Mouse (Mus musculus) kidney, adult 10 weeks (tissue): ENCODE data around the gene Diras1. TPM values are rescaled to one million over a fixed set of nuclear protein-coding genes. Genes with fewer than 3 reads are reported as not detected.

ENCODE experiments used
- polyA plus RNA-seq: library from polyadenylated mRNA; stranded (reverse); fragments of 350-450 nt; fragmentation: Illumina TruSeq; extraction: RNeasy Lipid Tissue Mini Kit (QIAGEN cat#74804); gene quantifications from one replicate; pipeline ENCODE4 v1.2.3, GENCODE M21; 2014; ENCODE audit warnings: low read depth, low replicate concordance

Diras1 gene
- polyA plus RNA-seq, result not detected

DNA sequence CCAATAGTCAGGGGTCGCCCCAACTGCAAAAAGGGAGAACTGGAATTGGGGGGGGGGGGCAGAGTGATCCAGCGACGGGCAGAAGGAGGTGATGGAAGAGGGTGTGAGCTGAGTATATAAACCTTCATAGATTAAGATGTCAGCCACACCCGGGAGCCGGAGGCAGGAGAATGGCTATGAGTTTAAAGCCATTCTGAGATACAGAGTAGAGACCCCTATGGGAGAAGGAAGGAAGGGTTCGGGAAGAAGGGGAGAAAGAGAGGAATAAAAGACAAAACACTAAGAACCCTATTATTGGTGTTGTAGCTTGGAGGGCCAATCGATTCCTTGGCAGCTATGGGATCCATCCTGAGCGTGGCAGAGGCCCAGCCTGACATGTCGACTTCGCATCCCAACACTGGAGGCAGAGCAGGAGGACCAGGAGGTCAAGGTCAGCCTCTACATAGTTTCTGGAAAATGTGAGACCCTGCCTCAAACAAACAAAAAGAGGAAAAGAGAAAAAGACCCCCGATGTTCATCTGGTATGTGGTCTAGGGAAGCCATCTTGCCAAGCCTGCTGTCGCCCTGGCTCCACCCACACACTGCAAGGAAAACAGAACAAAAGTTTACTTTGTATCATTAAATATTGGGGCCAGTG is at the start of gene Diras1:
Gene Diras1, minus strand, starts transcription at position 24 of the 637 bp plus-strand sequence.

DNA sequence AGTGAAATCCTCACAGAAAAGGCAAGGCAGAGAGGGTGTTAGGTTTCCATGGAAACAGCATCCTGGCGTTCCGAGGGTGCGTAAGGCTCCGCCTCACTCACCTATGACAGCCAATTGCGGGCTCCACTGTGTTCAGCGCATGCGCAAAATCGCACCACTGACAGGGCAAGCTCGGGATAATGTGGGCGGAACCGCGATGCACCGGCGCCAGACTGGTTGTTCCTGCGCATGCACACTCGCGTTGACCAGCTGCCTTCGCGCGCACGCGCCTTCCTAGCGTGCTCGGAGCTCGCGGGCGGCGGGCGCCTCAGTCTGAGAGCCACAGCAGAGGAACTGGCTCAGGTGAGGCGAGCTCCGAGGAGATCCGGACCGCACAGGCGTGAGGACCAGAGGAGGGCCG is 44.4 kb upstream of the Diras1 start, which contains the start of gene Thop1:
Gene Thop1, plus strand, starts transcription at position 200 of the 400 bp plus-strand sequence.

DNA sequence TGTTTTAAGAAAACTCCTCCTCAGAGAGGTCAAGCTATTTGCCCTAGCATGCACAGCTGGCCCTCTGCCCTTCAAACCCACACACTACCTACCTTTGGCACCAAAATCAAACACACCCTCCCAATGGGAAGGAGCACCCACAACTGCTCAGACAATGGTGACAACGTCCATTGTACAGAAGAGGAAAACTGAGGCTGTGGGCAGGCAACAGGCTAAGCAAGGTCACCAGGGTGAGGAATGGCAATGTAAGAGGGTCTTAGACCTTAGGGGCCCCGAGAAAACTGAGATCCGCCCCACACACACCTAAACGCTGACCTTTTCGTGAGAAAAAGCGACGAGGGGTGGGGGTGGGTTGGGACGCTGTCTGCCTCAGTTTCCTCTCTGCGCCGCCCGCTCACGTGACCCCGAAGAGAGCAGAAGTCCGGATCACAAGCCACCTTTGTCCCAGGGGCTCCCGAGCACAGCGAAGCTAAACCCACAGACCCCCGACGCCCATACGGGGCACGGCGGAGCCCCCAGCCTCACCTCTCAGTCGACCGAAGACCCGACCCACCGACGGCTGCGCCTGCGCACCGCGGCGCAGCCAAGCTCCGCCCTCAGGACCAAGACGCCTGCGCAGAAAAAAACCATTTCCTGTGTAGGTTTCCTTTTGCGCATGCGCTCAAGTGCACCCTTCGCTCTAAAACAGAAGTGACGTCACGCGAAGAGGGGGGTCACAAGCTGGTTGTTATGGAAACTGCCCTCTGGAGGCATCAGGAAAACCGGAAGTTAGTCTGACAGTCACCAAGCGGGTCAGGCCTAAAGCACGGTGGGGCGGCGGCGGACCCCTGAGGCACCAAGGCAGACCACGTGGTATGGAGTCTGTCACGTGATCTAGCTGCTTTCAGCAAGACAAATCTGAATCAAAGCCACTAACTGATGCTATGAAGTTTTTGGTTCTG is 34.4 kb upstream of the Diras1 start, which contains the start of gene Sgta:
Gene Sgta, minus strand, starts transcription at position 579 of the 941 bp plus-strand sequence.

DNA sequence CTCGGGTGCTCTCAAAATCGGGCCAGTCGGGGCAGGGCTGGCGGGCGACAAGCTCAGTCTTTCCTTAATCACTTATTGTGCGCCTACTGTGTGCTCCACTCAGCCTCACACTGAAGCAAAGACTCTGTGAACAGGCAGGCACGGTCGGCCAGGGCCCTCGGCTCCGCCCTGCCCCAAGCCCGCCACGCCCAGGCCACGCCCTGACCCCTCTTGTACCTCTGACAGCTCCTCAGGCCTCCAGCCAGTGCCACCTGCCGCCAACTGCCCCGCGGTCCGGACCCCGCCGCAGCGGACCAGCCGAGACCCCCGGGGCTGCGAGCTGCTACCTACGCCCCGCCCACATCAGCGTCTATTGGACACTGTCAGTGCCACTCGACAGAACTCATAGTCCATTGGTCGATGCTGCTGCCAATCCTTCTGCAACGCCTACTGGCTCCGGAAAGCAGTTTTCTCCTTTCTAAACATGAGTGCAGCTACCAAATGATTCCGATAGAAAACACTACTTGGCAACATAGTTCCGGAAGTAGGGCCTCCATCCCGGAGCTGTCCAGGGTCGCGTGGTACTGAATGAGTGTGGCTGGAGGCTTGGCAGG is 11.6 kb upstream of the Diras1 start, which contains the start of gene Slc39a3:
Gene Slc39a3, minus strand, starts transcription at position 439 of the 593 bp plus-strand sequence.

DNA sequence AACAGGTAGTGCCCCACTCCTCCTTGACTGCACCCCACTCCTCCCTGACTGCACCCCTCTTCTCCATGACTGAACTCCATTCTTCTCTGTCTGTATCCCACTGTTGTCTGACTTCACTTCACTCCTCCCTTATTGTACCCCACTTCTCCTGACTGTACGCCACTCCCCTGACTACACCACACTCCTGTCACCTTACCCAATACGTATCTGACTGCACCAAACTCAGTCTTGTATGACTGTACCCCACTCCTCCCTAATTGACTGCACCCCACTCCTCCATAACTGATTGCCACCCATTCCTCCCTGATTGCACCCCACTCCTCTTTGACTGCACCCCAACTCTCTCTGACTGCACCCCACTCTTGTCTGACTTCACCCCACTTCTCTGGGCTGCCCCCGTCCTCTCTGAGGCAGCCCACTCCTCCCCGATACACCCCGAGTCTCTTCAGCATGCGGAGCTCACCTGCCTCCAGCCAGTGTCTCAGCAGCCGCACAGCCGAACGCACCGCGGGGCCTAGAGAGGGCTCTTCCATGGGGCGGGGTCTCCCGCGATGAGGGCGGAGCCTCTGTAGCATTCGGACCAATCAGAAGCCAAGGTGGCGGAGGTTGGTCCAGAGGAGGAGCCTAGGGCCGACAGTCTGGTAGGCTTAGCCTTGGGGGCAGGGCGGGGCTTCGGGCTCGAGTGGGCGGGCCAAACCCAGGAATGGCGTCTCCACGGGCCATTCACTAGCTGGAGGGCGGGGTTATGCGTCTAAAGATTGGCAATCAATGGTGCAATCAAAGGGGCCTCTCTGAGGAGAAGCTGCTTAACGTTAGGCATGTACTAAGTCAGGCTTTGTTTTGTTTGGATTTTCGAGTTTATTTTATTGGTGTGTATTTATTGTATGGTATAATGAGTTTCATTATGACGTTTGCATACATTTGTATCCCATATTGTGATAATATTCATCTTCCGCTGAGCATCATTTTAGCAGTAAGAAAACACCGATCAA is 10.8 kb downstream of the Diras1 start, which contains the start of gene Gng7:
Gene Gng7, minus strand, starts transcription at position 553 of the 992 bp plus-strand sequence.

Other genes with a start within 250 kb of the Diras1 start
- gene Sf3a2, start 227.5 kb downstream of the Diras1 start, polyA plus RNA-seq, result 2.2 TPM
- 1.5 TPM for gene Plekhj1, start 227.0 kb downstream of the Diras1 start, polyA plus RNA-seq
- gene Amh, start 220.4 kb downstream of the Diras1 start, polyA plus RNA-seq, result not detected
- gene Jsrp1, start 212.2 kb downstream of the Diras1 start, polyA plus RNA-seq, result not detected
- 171 TPM for gene Oaz1, start 199.0 kb downstream of the Diras1 start, polyA plus RNA-seq
- gene Lingo3, start 181.6 kb downstream of the Diras1 start, polyA plus RNA-seq, result not detected
- 3.3 TPM for gene Lsm7, start 170.5 kb downstream of the Diras1 start, polyA plus RNA-seq
- gene Sppl2b, start 170.4 kb downstream of the Diras1 start, polyA plus RNA-seq, result not detected
- gene Tmprss9, start 153.8 kb downstream of the Diras1 start, polyA plus RNA-seq, result not detected
- not detected for gene Timm13, start 124.7 kb downstream of the Diras1 start, polyA plus RNA-seq
- gene Lmnb2, start 107.4 kb downstream of the Diras1 start, polyA plus RNA-seq, result 0.24 TPM
- 2.3 TPM for gene Gadd45b, start 95.6 kb downstream of the Diras1 start, polyA plus RNA-seq
- 1.1 TPM for gene Gng7, start 10.7 kb downstream of the Diras1 start, polyA plus RNA-seq
- gene Slc39a3, start 11.8 kb upstream of the Diras1 start, polyA plus RNA-seq, result 0.28 TPM
- gene Sgta, start 34.5 kb upstream of the Diras1 start, polyA plus RNA-seq, result 0.61 TPM
- gene Thop1, start 44.4 kb upstream of the Diras1 start, polyA plus RNA-seq, result not detected
- not detected for gene Creb3l3, start 73.2 kb upstream of the Diras1 start, polyA plus RNA-seq
- 2.1 TPM for gene Map2k2, start 80.3 kb upstream of the Diras1 start, polyA plus RNA-seq
- gene Zbtb7a, start 109.6 kb upstream of the Diras1 start, polyA plus RNA-seq, result 8.1 TPM
- gene Pias4, start 142.3 kb upstream of the Diras1 start, polyA plus RNA-seq, result not detected
- 6.2 TPM for gene Eef2, start 151.0 kb upstream of the Diras1 start, polyA plus RNA-seq
- not detected for gene Dapk3, start 157.3 kb upstream of the Diras1 start, polyA plus RNA-seq
- gene 4930442H23Rik, start 158.2 kb upstream of the Diras1 start, polyA plus RNA-seq, result not detected
- gene Nmrk2, start 176.4 kb upstream of the Diras1 start, polyA plus RNA-seq, result not detected
- gene Atcay, start 205.2 kb upstream of the Diras1 start, polyA plus RNA-seq, result not detected
- gene Zfr2, start 207.5 kb upstream of the Diras1 start, polyA plus RNA-seq, result 0.20 TPM
- gene Matk, start 227.3 kb upstream of the Diras1 start, polyA plus RNA-seq, result not detected
- 1.6 TPM for gene Mrpl54, start 241.3 kb upstream of the Diras1 start, polyA plus RNA-seq
- not detected for gene Apba3, start 241.3 kb upstream of the Diras1 start, polyA plus RNA-seq